8 mouse cellular contexts compared by ENCODE assay signal in the genomic region with DNA sequence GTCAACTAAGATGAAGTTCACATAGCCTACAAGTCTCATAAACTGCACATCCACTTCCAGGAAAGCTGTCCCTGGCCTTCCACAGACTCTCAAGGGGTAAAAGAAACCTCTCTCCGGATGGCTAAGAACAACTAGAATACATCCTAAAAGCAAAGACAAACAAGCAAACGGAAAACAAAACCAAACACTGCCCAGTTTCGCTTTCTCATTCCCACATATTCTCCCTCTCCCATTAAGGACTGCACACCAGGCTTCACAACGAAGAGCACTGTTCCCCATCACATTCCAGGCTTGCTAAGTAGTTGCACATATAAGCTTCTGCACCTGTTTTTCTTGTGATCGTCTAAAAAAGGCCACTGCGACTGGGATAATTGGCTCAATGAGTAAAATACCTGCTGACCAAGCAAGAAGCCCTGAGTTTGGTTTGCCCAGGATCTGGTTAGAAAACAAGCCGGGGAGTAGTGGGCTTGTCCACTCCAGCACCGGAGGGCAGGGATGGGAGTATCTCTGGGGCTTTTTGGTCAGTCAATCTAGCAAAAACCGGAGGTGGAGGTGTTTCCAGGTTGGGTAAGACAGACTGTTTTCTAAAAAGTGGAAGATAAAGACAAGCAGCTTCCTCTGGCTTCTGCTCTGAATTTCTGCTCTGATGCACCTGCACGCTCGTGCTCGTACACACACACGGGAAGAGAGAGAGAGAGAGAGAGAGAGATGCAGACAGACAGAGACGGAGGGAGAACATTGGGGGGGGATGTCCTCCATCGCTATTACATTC. TPM values are rescaled to one million over a fixed set of nuclear protein-coding genes. Genes with fewer than 3 reads are reported as not detected.
A peak's percentile ranks its signal among the peaks of the same experiment; 100 is the strongest.
DNase-seq lines count a peak whose midpoint lies in the region; ATAC-seq and TF ChIP-seq lines count a peak whose summit lies in the region.

No protein-coding gene starts in this region.

- H3K4me1 ChIP-seq in heart, embryonic 14.5 days (ENCODE audit: control insufficient read depth in 2 of 2, insufficient read depth in 2 of 2, low read length in 2 of 2), result peaks cover 2 to 12% of the 10 kb centered on the region in 2 experiments; a peak in 3 of 4 replicates
- peaks cover 16% of the 10 kb centered on the region; the same call in 1 of the 2 replicates for H3K4me1 ChIP-seq in heart, postnatal 0 days (ENCODE audit: control insufficient read depth, insufficient read depth)

- no peak for ATAC-seq in heart, embryonic 14.5 days (ENCODE audit: insufficient number of reproducible peaks, insufficient read depth, low FRiP score, low read depth)
- ATAC-seq in heart, postnatal 0 days (ENCODE audit: insufficient read depth, low read depth), result no peak
- peak; percentile 19; the same call in 1 of the 2 replicates for ATAC-seq in megakaryocyte, adult 5-6 weeks (ENCODE audit: poor library complexity, severe bottlenecking)

- DNase-seq in heart, postnatal 4 days, result no peak
- peak; percentile 10 for DNase-seq in R1 (ENCODE audit: low read depth, low spot score)
- DNase-seq in heart, postnatal 0 days (ENCODE audit: low spot score), result no peak
- DNase-seq in thymus, postnatal 14 days, result peak; percentile 37
- DNase-seq in gastrocnemius, adult 8-10 months (ENCODE audit: low spot score in 2 of 2), result no peak
- no peak for DNase-seq in layer of hippocampus, postnatal 14 days (ENCODE audit: low spot score in 2 of 2)

- peak overlapping the region; percentile 95 for H3K4me2 ChIP-seq in heart, embryonic 14.5 days (ENCODE audit: low read length)
- H3K4me2 ChIP-seq in heart, postnatal 0 days (ENCODE audit: low read depth, low read length), result peak overlapping the region; percentile 95

- H3K4me3 ChIP-seq in heart, embryonic 14.5 days (ENCODE audit: control insufficient read depth in 1 of 2, insufficient read depth in 1 of 2, low read depth in 1 of 2, low read length in 2 of 2), result peak overlapping the region; percentile 74 to 98
- H3K4me3 ChIP-seq in heart, postnatal 0 days (ENCODE audit: low read depth, low read length), result peak overlapping the region; percentile 89

- WGBS in heart, embryonic 14.5 days, result 22% methylated on average over 15 of the region's 15 CpGs
- 19% methylated on average over 15 of the region's 15 CpGs for WGBS in heart, postnatal 0 days

- no peak for TF ChIP-seq CTCF in heart, postnatal 0 days (IDR thresholded peaks at IDR 0.05; ENCODE audit: low read depth)

- peaks cover 30% of the 10 kb centered on the region for H3K36me3 ChIP-seq in heart, embryonic 14.5 days (ENCODE audit: control insufficient read depth, insufficient read depth, low read length)
- peaks cover 28% of the 10 kb centered on the region for H3K36me3 ChIP-seq in heart, postnatal 0 days (replicated peaks; ENCODE audit: control insufficient read depth, insufficient read depth, low read length)

- H3K27me3 ChIP-seq in heart, embryonic 14.5 days (ENCODE audit: control insufficient read depth, insufficient read depth, low read length), result no peaks in the 10 kb centered on the region
- no peaks in the 10 kb centered on the region for H3K27me3 ChIP-seq in heart, postnatal 0 days (ENCODE audit: control insufficient read depth, insufficient read depth, low read length)

- H3K9me3 ChIP-seq in heart, embryonic 14.5 days (ENCODE audit: control insufficient read depth, low read length), result no peaks in the 10 kb centered on the region
- no peaks in the 10 kb centered on the region for H3K9me3 ChIP-seq in heart, postnatal 0 days (replicated peaks; ENCODE audit: control insufficient read depth, low read length)

- H3K9ac ChIP-seq in heart, embryonic 14.5 days (ENCODE audit: low read length), result peak overlapping the region; percentile 82
- H3K9ac ChIP-seq in heart, postnatal 0 days (replicated peaks; ENCODE audit: low read depth, low read length), result peak overlapping the region; percentile 81

- H3K27ac ChIP-seq in heart, embryonic 14.5 days (replicated peaks in 1 of 2; ENCODE audit: control insufficient read depth in 1 of 2, insufficient read depth in 1 of 2, low read depth in 2 of 2, low read length in 2 of 2), result no peak overlapping the region
- peak overlapping the region; percentile 58 for H3K27ac ChIP-seq in heart, postnatal 0 days (ENCODE audit: low read depth)

- TF ChIP-seq EP300 in heart, postnatal 0 days (IDR thresholded peaks at IDR 0.05; ENCODE audit: low read depth), result no peak

RNA-seq across cellular contexts. Expression of a gene that starts 0.9 kb away (rescaled TPM):
- polyA plus RNA-seq in heart, embryonic 14.5 days (2014; fragmentation: Nextera tagmentation; extraction: Ambion mirVana), result 88.8 and 91.9 TPM in 2 replicates
- 10 to 100 TPM; 47.9 to 49.5 TPM for total RNA-seq in heart, postnatal 4 days (2021)
- total RNA-seq in heart, postnatal 0 days (2014; rRNA removed; ENCODE audit: low replicate concordance), result 17.8 and 39.1 TPM in 2 replicates
- polyA plus RNA-seq in heart, postnatal 0 days (2015; fragmentation: Nextera tagmentation; extraction: Ambion mirVana), result 85.1 and 90.9 TPM in 2 replicates
- total RNA-seq in megakaryocyte, adult 5-6 weeks (2015), result 98.7 and 109 TPM in 2 replicates
- 88.8 and 107 TPM in 2 replicates for total RNA-seq in megakaryocyte, adult 5-6 weeks (2017)
- 10 to 100 TPM; 26.7 to 29.8 (median 28.0) TPM for total RNA-seq in gastrocnemius, adult 8-10 months (2022)
- 10 to 100 TPM; 35.4 to 36.6 TPM for total RNA-seq in layer of hippocampus, postnatal 14 days (2021)

RNA-seq across cellular contexts. Expression of a gene that starts 0.9 kb away (rescaled TPM):
- 13.2 and 13.7 TPM in 2 replicates for polyA plus RNA-seq in heart, embryonic 14.5 days (2014; fragmentation: Nextera tagmentation; extraction: Ambion mirVana)
- total RNA-seq in heart, postnatal 4 days (2021), result 10 to 100 TPM; 38.5 to 40.1 TPM
- total RNA-seq in heart, postnatal 0 days (2014; rRNA removed; ENCODE audit: low replicate concordance), result 33.2 and 38.8 TPM in 2 replicates
- polyA plus RNA-seq in heart, postnatal 0 days (2015; fragmentation: Nextera tagmentation; extraction: Ambion mirVana), result 11.0 and 12.1 TPM in 2 replicates
- total RNA-seq in megakaryocyte, adult 5-6 weeks (2015), result 22.0 and 24.6 TPM in 2 replicates
- 34.3 and 34.4 TPM in 2 replicates for total RNA-seq in megakaryocyte, adult 5-6 weeks (2017)
- 10 to 100 TPM; 27.0 to 28.3 (median 27.9) TPM for total RNA-seq in gastrocnemius, adult 8-10 months (2022)
- total RNA-seq in layer of hippocampus, postnatal 14 days (2021), result 100 to 1,000 TPM in 1 of 2 experiments, 10 to 100 TPM in 1; 99.4 to 107 TPM

RNA-seq across cellular contexts. Expression of a gene that starts 26.3 kb away (rescaled TPM):
- polyA plus RNA-seq in heart, embryonic 14.5 days (2014; fragmentation: Nextera tagmentation; extraction: Ambion mirVana), result 25.7 and 27.1 TPM in 2 replicates
- total RNA-seq in heart, postnatal 4 days (2021), result 10 to 100 TPM; 39.4 to 45.2 TPM
- total RNA-seq in heart, postnatal 0 days (2014; rRNA removed; ENCODE audit: low replicate concordance), result 10.2 and 14.7 TPM in 2 replicates
- polyA plus RNA-seq in heart, postnatal 0 days (2015; fragmentation: Nextera tagmentation; extraction: Ambion mirVana), result 10.2 and 10.5 TPM in 2 replicates
- total RNA-seq in megakaryocyte, adult 5-6 weeks (2015), result 40.5 and 44.3 TPM in 2 replicates
- 31.0 and 35.2 TPM in 2 replicates for total RNA-seq in megakaryocyte, adult 5-6 weeks (2017)
- 10 to 100 TPM; 11.2 to 17.5 (median 15.3) TPM for total RNA-seq in gastrocnemius, adult 8-10 months (2022)
- total RNA-seq in layer of hippocampus, postnatal 14 days (2021), result 100 to 1,000 TPM; 114 to 128 TPM

Comparison
In these comparisons a context has a peak if more than half of its experiments do, and no peak if none do; other contexts are left out.
1. DNase-seq: peak in R1 (single experiment) and thymus, postnatal 14 days (single experiment); none in heart, postnatal 4 days (single experiment), heart, postnatal 0 days (single experiment), gastrocnemius, adult 8-10 months (0 of 2) and layer of hippocampus, postnatal 14 days (0 of 2).